Mouse (Mus musculus) kidney, postnatal 0 days (tissue): Measurements from ENCODE around the gene Zdhhc19. TPM values are rescaled to one million over a fixed set of nuclear protein-coding genes. Genes with fewer than 3 reads are reported as not detected.

ENCODE experiments used
- ATAC-seq: fragments of 200-750 bp; cut with Nextera tagmentation; replicated peaks from 2 replicates; pipeline ENCODE4 v1.8.0; 2017; ENCODE audit warnings: low read depth, moderate number of reproducible peaks, moderate TSS enrichment, moderate library complexity; ENCODE audit not compliant: low FRiP score
- DNase-seq: peaks from one replicate; pipeline ENCODE4 v3.0.0-alpha.2; 2016; ENCODE audit warnings: low spot score
- H3K27ac ChIP-seq: fragments of 300-500 bp; sonication (generic); 2 replicates; pipeline ENCODE4 v1.5.1; 2014; ENCODE audit warnings: mild to moderate bottlenecking
- H3K27me3 ChIP-seq: fragments of 300-500 bp; sonication (generic); 2 replicates; pipeline ENCODE4 v1.6.1; 2014; ENCODE audit warnings: low read length, mixed read lengths; ENCODE audit not compliant: insufficient read depth
- H3K36me3 ChIP-seq: fragments of 300-500 bp; sonication (generic); 2 replicates; pipeline ENCODE4 v1.6.1; 2014; ENCODE audit warnings: low read length, mixed read lengths; ENCODE audit not compliant: insufficient read depth
- H3K4me1 ChIP-seq: fragments of 300-500 bp; sonication (generic); replicated peaks from 2 replicates; pipeline ENCODE4 v1.6.1; 2014; ENCODE audit warnings: antibody characterized with exemption, low read length, mixed read lengths; ENCODE audit not compliant: insufficient read depth
- H3K4me2 ChIP-seq: fragments of 300-500 bp; sonication (generic); 2 replicates; pipeline ENCODE4 v1.6.1; 2014; ENCODE audit warnings: mild to moderate bottlenecking, low read length, moderate library complexity, mixed read lengths
- H3K4me3 ChIP-seq: fragments of 300-500 bp; sonication (generic); replicated peaks from 2 replicates; pipeline ENCODE4 v1.5.1; 2014; ENCODE audit warnings: low read depth, low read length
- H3K9ac ChIP-seq: fragments of 300-500 bp; sonication (generic); 2 replicates; pipeline ENCODE4 v1.6.1; 2014; ENCODE audit warnings: low read depth, low read length
- H3K9me3 ChIP-seq: fragments of 300-500 bp; sonication (generic); replicated peaks from 2 replicates; pipeline ENCODE4 v1.6.1; 2016; ENCODE audit warnings: low read length, inconsistent platforms, mixed read lengths
- CTCF ChIP-seq: IDR thresholded peaks from 2 replicates; pipeline ENCODE4 v1.5.1; 2016; ENCODE audit warnings: antibody characterized with exemption, low read depth, mild to moderate bottlenecking, moderate library complexity
- WGBS: fragments of 180-500 bp; shearing (Covaris S2); extraction: QIAGEN DNeasy Blood & Tissue Kit; methylation state at CpG from one replicate; pipeline ENCODE4 v1.1.7; 2014; 5-methylcytosine and 5-hydroxymethylcytosine counted together
- polyA plus RNA-seq: library from polyadenylated mRNA; unstranded; fragments of >200 nt; fragmentation: Nextera tagmentation; extraction: Ambion mirVana; gene quantifications from 2 replicates; pipeline ENCODE4 v1.2.1, GENCODE M21; 2015

Gene Zdhhc19
- polyA plus RNA-seq, 1 experiment from 2014 or later: not detected

DNA sequence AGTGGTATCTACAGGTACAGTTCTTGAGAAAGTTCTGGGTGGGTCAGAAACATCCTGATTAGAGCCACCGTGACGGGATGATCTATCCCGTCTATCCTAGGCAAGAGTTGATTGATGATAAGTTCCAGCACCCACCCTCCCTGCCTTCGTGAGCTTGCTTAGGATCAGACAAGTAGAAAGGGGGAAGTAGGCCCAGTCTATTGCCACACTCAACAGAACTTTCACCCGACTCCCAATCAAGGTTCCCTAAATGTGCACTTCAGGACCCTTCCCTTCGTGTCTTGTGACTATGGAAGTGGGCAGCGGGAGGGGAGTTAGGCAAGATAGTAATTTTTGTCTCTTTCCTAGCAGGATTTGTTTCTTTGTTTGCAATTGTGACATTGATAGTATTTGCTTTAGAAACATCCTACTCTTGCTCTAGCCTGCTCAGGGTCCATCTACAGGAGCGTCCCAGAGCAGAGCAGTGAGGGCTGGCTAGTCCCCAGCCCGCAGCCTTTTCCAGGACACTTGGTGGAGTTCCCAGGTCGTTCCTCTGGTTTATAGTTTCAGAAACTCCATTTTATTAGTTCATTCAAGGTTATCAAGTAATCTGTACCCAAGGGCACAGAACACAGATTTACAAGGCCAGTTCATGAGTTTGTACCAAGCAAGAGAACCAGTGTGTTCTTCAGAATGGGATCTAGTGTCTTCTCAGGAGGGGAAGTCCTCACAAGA is 99.2 kb downstream of the Zdhhc19 start:
- ATAC-seq (no peak), DNase-seq (no peak)
- H3K36me3 ChIP-seq: no peaks in the 10 kb centered on the region
- H3K27me3 ChIP-seq: no peaks in the 10 kb centered on the region
- H3K9me3 ChIP-seq: no peaks in the 10 kb centered on the region
- TF ChIP-seq CTCF: no peak
- no peak overlapping the region for H3K9ac ChIP-seq
- no peak overlapping the region for H3K4me2 ChIP-seq
- no peak overlapping the region for H3K27ac ChIP-seq
- no peaks in the 10 kb centered on the region for H3K4me1 ChIP-seq
- H3K4me3 ChIP-seq: no peak overlapping the region
- 83% methylated on average over 10 of the region's 10 CpGs for WGBS

DNA sequence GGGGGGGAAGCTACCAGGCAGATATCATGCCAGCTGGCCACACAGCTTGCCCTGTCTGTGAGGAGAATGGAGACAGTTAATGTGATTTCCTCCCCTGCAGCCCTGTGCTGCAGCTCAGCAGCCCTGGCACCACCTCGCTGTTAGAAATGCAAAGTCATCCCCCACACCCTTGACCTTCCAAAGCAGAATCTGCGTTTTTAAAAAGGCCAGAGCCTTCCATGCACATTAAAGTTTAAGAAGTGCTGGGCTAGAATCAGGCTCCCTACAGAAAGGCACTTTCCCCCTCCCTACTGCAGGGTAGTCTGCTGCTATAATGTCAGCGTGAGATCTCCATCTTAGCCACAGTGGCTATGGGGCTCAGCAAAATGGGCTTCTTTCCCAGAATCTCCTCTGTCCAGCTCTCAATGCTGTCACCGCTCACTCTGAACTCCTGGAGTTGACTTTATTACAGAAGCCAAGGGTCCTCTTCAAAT is 101.9 kb downstream of the Zdhhc19 start:
- H3K9ac ChIP-seq: no peak overlapping the region
- TF ChIP-seq CTCF: no peak
- H3K4me3 ChIP-seq: no peak overlapping the region
- no peaks in the 10 kb centered on the region for H3K36me3 ChIP-seq
- 43% methylated on average over 4 of the region's 4 CpGs for WGBS
- no peak overlapping the region for H3K27ac ChIP-seq
- H3K4me1 ChIP-seq: no peaks in the 10 kb centered on the region
- H3K9me3 ChIP-seq: no peaks in the 10 kb centered on the region
- no peak overlapping the region for H3K4me2 ChIP-seq
- no peak for ATAC-seq
- no peaks in the 10 kb centered on the region for H3K27me3 ChIP-seq
- peak; percentile 3 for DNase-seq

DNA sequence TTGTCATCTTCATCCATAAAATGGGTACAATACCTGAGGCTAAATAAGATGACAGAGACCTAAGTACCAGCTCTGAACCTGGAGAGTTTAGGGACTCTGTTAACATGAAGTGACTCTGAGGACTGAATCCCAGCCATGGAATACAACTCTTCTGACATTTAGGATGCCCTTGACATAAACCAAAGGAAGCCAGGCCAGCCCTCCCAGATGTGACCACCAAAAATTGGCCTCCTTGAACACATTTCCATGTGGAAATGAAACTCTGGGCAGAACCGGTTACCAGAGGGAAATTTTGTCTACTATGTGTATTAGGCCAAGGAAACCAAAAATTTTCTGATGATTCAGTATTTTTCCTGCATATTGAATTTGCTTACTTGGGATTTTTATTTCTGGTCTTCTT is 103.1 kb downstream of the Zdhhc19 start:
- Histone ChIP-seq H3K9ac (no peak overlapping the region), H3K27me3 (no peaks in the 10 kb centered on the region), H3K4me2 (no peak overlapping the region), H3K27ac (no peak overlapping the region), H3K36me3 (no peaks in the 10 kb centered on the region), H3K4me3 (no peak overlapping the region), H3K4me1 (no peaks in the 10 kb centered on the region), H3K9me3 (no peaks in the 10 kb centered on the region)
- no peak for ATAC-seq
- DNase-seq: no peak
- TF ChIP-seq CTCF: no peak
- 96% methylated on average over 1 of the region's 1 CpGs for WGBS

DNA sequence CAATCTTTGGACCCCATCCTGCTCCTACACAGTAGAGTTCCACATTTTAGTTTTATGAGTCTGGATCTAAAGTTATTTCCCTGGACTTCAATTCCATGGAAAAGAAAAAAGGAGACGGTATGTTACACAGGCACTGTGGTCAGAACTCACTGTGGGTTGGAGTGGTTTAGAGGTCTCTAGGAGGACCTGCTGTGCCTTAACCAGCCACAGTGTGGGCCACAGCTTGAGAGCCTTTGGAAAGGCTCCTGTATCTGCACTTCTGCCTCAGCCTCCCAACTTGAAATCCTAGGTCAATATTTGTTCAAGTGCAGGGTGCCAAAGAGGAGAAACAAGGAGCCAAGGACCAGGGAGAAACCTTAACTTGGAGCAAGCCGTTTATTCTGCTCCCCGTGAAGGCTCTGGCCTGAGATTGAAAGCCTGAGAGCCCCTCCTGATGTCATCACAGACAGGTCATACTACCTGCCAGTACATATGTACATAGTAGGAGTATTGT is 106.2 kb downstream of the Zdhhc19 start:
- H3K4me1 ChIP-seq: no peaks in the 10 kb centered on the region
- no peaks in the 10 kb centered on the region for H3K36me3 ChIP-seq
- no peak for TF ChIP-seq CTCF
- DNase-seq (no peak), ATAC-seq (no peak)
- no peak overlapping the region for H3K4me2 ChIP-seq
- no peak overlapping the region for H3K4me3 ChIP-seq
- no peak overlapping the region for H3K27ac ChIP-seq
- no peak overlapping the region for H3K9ac ChIP-seq
- 82% methylated on average over 3 of the region's 3 CpGs for WGBS
- H3K27me3 ChIP-seq: no peaks in the 10 kb centered on the region
- no peaks in the 10 kb centered on the region for H3K9me3 ChIP-seq

DNA sequence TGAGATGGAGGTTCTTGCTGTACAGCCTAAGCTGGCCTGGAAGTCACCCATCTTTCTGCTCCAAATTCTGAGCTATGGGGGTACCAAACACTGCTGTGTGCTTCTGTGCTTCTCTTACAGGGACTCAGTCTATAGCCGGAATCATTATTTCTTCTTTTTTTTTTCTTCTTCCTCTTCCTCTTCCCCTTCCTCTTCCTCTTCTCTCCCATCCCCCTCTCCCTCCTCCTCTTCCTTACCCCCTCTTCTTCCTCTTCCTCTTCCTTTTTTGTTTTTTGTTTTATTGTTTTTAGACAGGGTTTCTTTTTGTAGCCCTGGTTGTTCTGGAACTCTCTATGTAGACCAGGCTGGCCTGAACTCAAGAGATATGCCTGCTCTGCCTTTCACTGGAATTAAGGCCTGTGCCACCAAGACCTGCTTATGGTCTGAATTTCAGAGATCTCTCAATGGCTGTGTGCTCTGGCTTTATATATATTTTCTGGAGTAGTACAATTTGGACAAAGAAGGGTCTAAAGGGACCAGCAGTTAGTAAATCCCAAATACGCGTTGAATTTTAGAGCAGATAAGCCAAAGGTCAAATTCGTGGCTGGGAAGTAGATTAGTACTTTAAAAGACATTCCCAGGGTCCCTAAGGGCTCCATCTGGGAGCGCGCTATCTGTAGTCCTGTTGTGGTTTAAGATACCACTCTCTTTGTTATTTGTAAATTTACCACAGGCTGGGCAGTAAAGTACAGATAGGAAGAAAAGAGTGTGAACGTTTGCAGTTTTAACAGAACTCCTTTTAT is 111.7 kb downstream of the Zdhhc19 start:
- H3K9ac ChIP-seq: no peak overlapping the region
- 46% methylated on average over 7 of the region's 7 CpGs for WGBS
- no peak for DNase-seq

DNA sequence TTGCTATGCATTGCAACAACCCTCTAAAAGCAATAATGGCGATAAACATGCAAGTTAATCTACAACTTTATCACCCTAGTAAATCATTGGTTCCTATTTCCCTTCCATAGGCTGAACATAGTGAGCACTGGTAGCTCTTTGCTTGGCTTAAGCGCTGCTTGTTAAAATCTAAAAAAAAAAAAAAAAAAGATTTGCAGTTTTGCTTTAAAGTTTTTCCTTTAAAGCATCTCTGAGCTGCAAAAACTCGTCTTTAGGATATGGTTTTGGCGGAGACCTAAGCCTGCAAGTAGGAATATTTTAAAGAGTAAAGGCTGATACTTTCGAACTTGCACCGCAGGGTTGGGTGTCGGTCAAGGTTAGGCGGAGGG is 112.3 kb downstream of the Zdhhc19 start:
- Histone ChIP-seq H3K36me3 (no peaks in the 10 kb centered on the region), H3K9ac (peak overlapping the region; percentile 33; the same call in 1 of the 2 replicates), H3K27ac (peak overlapping the region; percentile 90), H3K4me2 (peak overlapping the region; percentile 97), H3K27me3 (no peaks in the 10 kb centered on the region), H3K4me3 (peak overlapping the region; percentile 72), H3K4me1 (no peaks in the 10 kb centered on the region), H3K9me3 (no peaks in the 10 kb centered on the region)
- no peak for TF ChIP-seq CTCF
- DNase-seq (peak; percentile 41), ATAC-seq (no peak)
- WGBS: 2% methylated on average over 8 of the region's 8 CpGs

More for the DNA sequence above, 111.7 kb downstream of the Zdhhc19 start:
- ATAC-seq: no peak
- H3K4me2 ChIP-seq: peak overlapping the region; percentile 97
- no peaks in the 10 kb centered on the region for H3K9me3 ChIP-seq
- no peaks in the 10 kb centered on the region for H3K4me1 ChIP-seq
- no peaks in the 10 kb centered on the region for H3K27me3 ChIP-seq
- no peak for TF ChIP-seq CTCF
- no peaks in the 10 kb centered on the region for H3K36me3 ChIP-seq
- H3K4me3 ChIP-seq: 0 out of 2 replicates have a peak overlapping the region, but pooled peaks have one; percentile 72
- H3K27ac ChIP-seq: peak overlapping the region; percentile 90
